16 mouse cellular contexts compared by ENCODE assay signal in genomic region chr10:87239332-87240008, GRCm38 (mm10).
"Had no signal": no experiment of that assay in that cellular context is flagged by ENCODE, and none has a peak within 500 bp of the region (broad histone marks: within the 10 kb centered on the region; RNA-seq: fewer than 3 reads in every experiment).

No protein-coding gene starts in this region.

- H3K9ac ChIP-seq: kidney, embryonic 15.5 days; liver, embryonic 15.5 days; midbrain, embryonic 12.5 days; neural tube, embryonic 15.5 days; stomach, embryonic 15.5 days had no signal

- H3K4me1 ChIP-seq: kidney, embryonic 15.5 days; limb, embryonic 10.5 days; liver, embryonic 15.5 days; neural tube, embryonic 15.5 days; stomach, embryonic 15.5 days had no signal

- H3K27ac ChIP-seq: kidney, embryonic 15.5 days; left cerebral cortex, adult 2 months; limb, embryonic 10.5 days; liver, embryonic 15.5 days; midbrain, embryonic 12.5 days; neural tube, embryonic 15.5 days; stomach, embryonic 15.5 days had no signal

- H3K4me3 ChIP-seq: kidney, embryonic 15.5 days; left cerebral cortex, adult 2 months; limb, embryonic 10.5 days; liver, embryonic 15.5 days; midbrain, embryonic 12.5 days; myocyte; neural tube, embryonic 15.5 days; stomach, embryonic 15.5 days had no signal

- H3K4me2 ChIP-seq: kidney, embryonic 15.5 days; liver, embryonic 11.5 days; liver, embryonic 15.5 days; midbrain, embryonic 12.5 days; neural tube, embryonic 15.5 days; stomach, embryonic 15.5 days had no signal

- H3K36me3 ChIP-seq: kidney, embryonic 15.5 days; limb, embryonic 10.5 days; liver, embryonic 15.5 days; midbrain, embryonic 12.5 days; neural tube, embryonic 15.5 days; stomach, embryonic 15.5 days had no signal

- H3K27me3 ChIP-seq: kidney, embryonic 15.5 days; liver, embryonic 15.5 days; midbrain, embryonic 12.5 days; neural tube, embryonic 15.5 days; stomach, embryonic 15.5 days had no signal

- ATAC-seq: lung, postnatal 0 days had no signal

- DNase-seq: kidney, postnatal 14 days; lung, adult 2 months; lung, postnatal 36 days; right cerebral cortex, postnatal 14 days; thymus, adult 2 months; thymus, postnatal 25 days had no signal

- H3K9me3 ChIP-seq: kidney, embryonic 15.5 days; limb, embryonic 10.5 days; liver, embryonic 15.5 days; midbrain, embryonic 12.5 days; neural tube, embryonic 15.5 days; stomach, embryonic 15.5 days had no signal
